Mouse (Mus musculus): ENCODE results near the gene Gm28845. TPM values are rescaled to one million over a fixed set of nuclear protein-coding genes. Genes with fewer than 3 reads are reported as not detected.
"Not testable (repeated sequence)": the region's sequence is repeated elsewhere in the genome, so short reads cannot be mapped to it uniquely, and the experiment has no call there.

Gene Gm28845
- total and polyA plus RNA-seq, 3 experiments: not detected

DNA sequence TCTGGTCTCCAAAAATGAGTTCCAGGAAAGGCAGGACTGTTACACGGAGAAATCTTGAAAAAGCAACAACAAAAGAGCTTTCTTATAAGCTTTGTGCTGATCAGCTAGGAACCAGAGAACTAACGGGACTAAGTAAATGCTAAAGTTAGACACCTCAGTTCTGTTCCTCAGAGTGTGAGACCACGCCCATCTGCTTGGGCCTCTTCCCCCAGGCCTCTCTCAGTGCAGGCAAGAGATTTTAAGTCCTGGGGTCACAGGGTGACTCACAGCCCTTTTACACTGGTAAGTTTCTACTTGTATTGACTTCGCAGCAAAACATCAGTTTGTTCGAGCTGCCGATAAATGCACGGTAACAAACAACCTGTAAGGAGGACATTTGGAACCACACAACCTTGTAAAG lies 67.7 kb downstream of the Gm28845 start:
- H3K9me3 ChIP-seq (replicated peaks): peaks cover 8% of the 10 kb centered on the region
- no peak overlapping the region for H3K4me3 ChIP-seq (ENCODE audit: low read depth, low read length)
- peaks cover 15% of the 10 kb centered on the region for H3K27me3 ChIP-seq (ENCODE audit: insufficient read depth, low read length)
- H3K4me1 ChIP-seq (ENCODE audit: insufficient read depth, low read depth, low read length): no peaks in the 10 kb centered on the region
- no peak for ATAC-seq (ENCODE audit: extremely low read depth, insufficient number of reproducible peaks, low FRiP score, poor library complexity, severe bottlenecking)
- no peak for DNase-seq (ENCODE audit: low spot score)
- no peaks in the 10 kb centered on the region for H3K36me3 ChIP-seq (replicated peaks)
- TF ChIP-seq GATA1 (IDR thresholded peaks at IDR 0.05; ENCODE audit: borderline replicate concordance, low read length) (no peak), POLR2AphosphoS5 (IDR thresholded peaks at IDR 0.05; ENCODE audit: insufficient replicate concordance, low read depth, low read length) (no peak), CTCF (IDR thresholded peaks at IDR 0.05; ENCODE audit: low read depth, low read length) (no peak), GATA2 (IDR thresholded peaks at IDR 0.05; ENCODE audit: borderline replicate concordance, low read depth, low read length) (no peak), TAL1 (conservative IDR thresholded peaks at IDR 0.05; ENCODE audit: low read depth, low read length) (no peak)

DNA sequence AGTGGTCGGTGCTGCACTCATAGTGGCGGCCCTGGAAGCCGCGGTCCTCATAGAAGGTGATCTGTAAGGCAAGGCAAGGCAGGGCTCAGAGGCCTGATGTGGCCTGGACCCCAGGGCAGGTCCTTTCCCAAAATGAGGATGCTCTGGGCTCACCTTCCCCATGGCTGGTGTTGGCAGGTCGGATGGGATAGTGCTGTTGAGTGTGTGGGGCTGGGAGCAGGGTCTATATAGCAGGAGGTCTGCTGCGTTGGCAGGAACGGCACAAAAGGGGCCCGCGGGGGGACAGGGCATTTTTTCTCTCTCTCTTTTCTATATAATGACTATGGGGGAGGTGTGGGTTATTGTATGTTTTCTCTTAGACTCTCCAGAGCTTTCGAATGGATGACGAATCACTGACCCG lies 68.4 kb downstream of the Gm28845 start, which contains the start of gene Cryge:
Cryge (minus strand) TSS at position 198 of the 400 bp plus-strand sequence.
- not testable (repeated sequence) for H3K9me3 ChIP-seq (replicated peaks); H3K4me1 ChIP-seq (ENCODE audit: insufficient read depth, low read depth, low read length); H3K36me3 ChIP-seq (replicated peaks); ATAC-seq (ENCODE audit: extremely low read depth, insufficient number of reproducible peaks, low FRiP score, poor library complexity, severe bottlenecking); DNase-seq (ENCODE audit: low spot score); H3K4me3 ChIP-seq (ENCODE audit: low read depth, low read length)
- H3K27me3 ChIP-seq (ENCODE audit: insufficient read depth, low read length): peaks cover 15% of the 10 kb centered on the region

Other genes starting within 250 kb of the Gm28845 start
- 25.8 and 33.5 TPM in 2 replicates for gene Plekhm3, start 162.7 kb downstream of the Gm28845 start, total RNA-seq (2014; fragmentation: Nextera tagmentation)
- gene Plekhm3, start 162.7 kb downstream of the Gm28845 start, total RNA-seq (2017): 5.6 and 8.0 TPM in 2 replicates
- gene Plekhm3, start 162.7 kb downstream of the Gm28845 start, polyA plus RNA-seq (2012): 2.9 and 3.0 TPM in 2 replicates
- gene Akr1cl, start 86.8 kb downstream of the Gm28845 start, total RNA-seq (2014; fragmentation: Nextera tagmentation): not detected in 2 replicates
- 0.27 and 0.46 TPM in 2 replicates for gene Akr1cl, start 86.8 kb downstream of the Gm28845 start, total RNA-seq (2017)
- not detected in 2 replicates for gene Akr1cl, start 86.8 kb downstream of the Gm28845 start, polyA plus RNA-seq (2012)
- gene Cryge, start 68.4 kb downstream of the Gm28845 start, total RNA-seq (2014; fragmentation: Nextera tagmentation): not detected in 2 replicates
- 0.76 TPM in 1 of 2 replicates, not detected in the other for gene Cryge, start 68.4 kb downstream of the Gm28845 start, total RNA-seq (2017)
- not detected in 2 replicates for gene Cryge, start 68.4 kb downstream of the Gm28845 start, polyA plus RNA-seq (2012)
- not detected in 2 replicates for gene Crygd, start 56.1 kb downstream of the Gm28845 start, total RNA-seq (2014; fragmentation: Nextera tagmentation)
- gene Crygd, start 56.1 kb downstream of the Gm28845 start, total RNA-seq (2017): 0.49 TPM in 1 of 2 replicates, not detected in the other
- not detected in 2 replicates for gene Crygd, start 56.1 kb downstream of the Gm28845 start, polyA plus RNA-seq (2012)
- not detected in 2 replicates for gene Crygc, start 45.9 kb downstream of the Gm28845 start, total RNA-seq (2014; fragmentation: Nextera tagmentation)
- not detected in 2 replicates for gene Crygc, start 45.9 kb downstream of the Gm28845 start, total RNA-seq (2017)
- gene Crygc, start 45.9 kb downstream of the Gm28845 start, polyA plus RNA-seq (2012): not detected in 2 replicates
- gene Crygb, start 37.3 kb downstream of the Gm28845 start, total RNA-seq (2014; fragmentation: Nextera tagmentation): not detected in 2 replicates
- not detected in 2 replicates for gene Crygb, start 37.3 kb downstream of the Gm28845 start, total RNA-seq (2017)
- not detected in 2 replicates for gene Crygb, start 37.3 kb downstream of the Gm28845 start, polyA plus RNA-seq (2012)
- not detected in 2 replicates for gene Cryga, start 16.2 kb downstream of the Gm28845 start, total RNA-seq (2014; fragmentation: Nextera tagmentation)
- not detected in 2 replicates for gene Cryga, start 16.2 kb downstream of the Gm28845 start, total RNA-seq (2017)
- gene Cryga, start 16.2 kb downstream of the Gm28845 start, polyA plus RNA-seq (2012): not detected in 2 replicates
- 1.1 TPM in 1 of 2 replicates, not detected in the other for gene D630023F18Rik, start 3.7 kb upstream of the Gm28845 start, total RNA-seq (2014; fragmentation: Nextera tagmentation)
- 0.05 and 0.06 TPM in 2 replicates for gene D630023F18Rik, start 3.7 kb upstream of the Gm28845 start, total RNA-seq (2017)
- gene D630023F18Rik, start 3.7 kb upstream of the Gm28845 start, polyA plus RNA-seq (2012): 0.07 TPM in 1 of 2 replicates, not detected in the other
- 24.2 and 29.9 TPM in 2 replicates for gene Idh1, start 66.9 kb upstream of the Gm28845 start, total RNA-seq (2014; fragmentation: Nextera tagmentation)
- 102 and 111 TPM in 2 replicates for gene Idh1, start 66.9 kb upstream of the Gm28845 start, total RNA-seq (2017)
- gene Idh1, start 66.9 kb upstream of the Gm28845 start, polyA plus RNA-seq (2012): 1.2 and 1.9 TPM in 2 replicates
- gene Pikfyve, start 67.1 kb upstream of the Gm28845 start, total RNA-seq (2014; fragmentation: Nextera tagmentation): 81.1 and 84.0 TPM in 2 replicates
- gene Pikfyve, start 67.1 kb upstream of the Gm28845 start, total RNA-seq (2017): 81.3 and 95.4 TPM in 2 replicates
- gene Pikfyve, start 67.1 kb upstream of the Gm28845 start, polyA plus RNA-seq (2012): 54.1 and 56.3 TPM in 2 replicates
- not detected in 2 replicates for gene Pth2r, start 162.5 kb upstream of the Gm28845 start, total RNA-seq (2014; fragmentation: Nextera tagmentation)
- gene Pth2r, start 162.5 kb upstream of the Gm28845 start, total RNA-seq (2017): not detected in 2 replicates
- not detected in 2 replicates for gene Pth2r, start 162.5 kb upstream of the Gm28845 start, polyA plus RNA-seq (2012)

Measured in G1E (cell line).